Comparison of ENCODE assay signal across 10 mouse cellular contexts in the genomic region with DNA sequence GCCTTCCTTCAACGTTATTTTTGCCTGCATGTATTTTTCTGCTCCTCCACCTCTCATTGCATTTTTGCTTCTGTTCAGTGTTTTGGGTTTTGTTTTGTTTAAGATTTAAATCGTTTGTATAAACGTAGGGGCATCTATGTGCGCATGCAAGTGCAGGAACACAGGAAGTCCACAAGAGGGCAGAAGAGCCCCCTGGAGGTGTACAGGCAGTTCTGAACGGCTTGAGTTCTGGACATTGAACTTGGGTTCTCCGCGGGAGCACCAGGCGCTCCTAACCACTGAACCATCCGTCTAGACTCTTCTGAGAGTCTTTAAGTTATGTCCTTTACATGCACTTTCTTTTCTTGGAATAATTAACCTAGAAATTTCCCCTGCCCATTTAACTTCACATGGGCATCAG. TPM values are rescaled to one million over a fixed set of nuclear protein-coding genes. Genes with fewer than 3 reads are reported as not detected.
DNase-seq lines count a peak whose midpoint lies in the region; ATAC-seq and TF ChIP-seq lines count a peak whose summit lies in the region.
"Had no signal": no experiment of that assay in that cellular context is flagged by ENCODE, and none has a peak within 500 bp of the region (broad histone marks: within the 10 kb centered on the region; RNA-seq: fewer than 3 reads in every experiment).

No protein-coding gene starts in this region.

- no peaks in the 10 kb centered on the region for H3K27me3 ChIP-seq in hindbrain, embryonic 14.5 days (ENCODE audit: control insufficient read depth, insufficient read depth, low read length)
- no peaks in the 10 kb centered on the region for H3K27me3 ChIP-seq in hindbrain, embryonic 16.5 days (replicated peaks; ENCODE audit: control insufficient read depth, insufficient read depth, low read length)
- no peaks in the 10 kb centered on the region for H3K27me3 ChIP-seq in heart, postnatal 0 days (ENCODE audit: control insufficient read depth, insufficient read depth, low read length)
- H3K27me3 ChIP-seq in liver, embryonic 14.5 days (ENCODE audit: control insufficient read depth, insufficient read depth, low read length), result no peaks in the 10 kb centered on the region
- H3K27me3 ChIP-seq in midbrain, embryonic 11.5 days (ENCODE audit: control insufficient read depth, insufficient read depth, low read length), result no peaks in the 10 kb centered on the region
- H3K27me3 ChIP-seq: embryonic facial prominence, embryonic 12.5 days; stomach, embryonic 15.5 days had no signal

- no peaks in the 10 kb centered on the region for H3K36me3 ChIP-seq in hindbrain, embryonic 14.5 days (replicated peaks; ENCODE audit: control insufficient read depth, insufficient read depth)
- H3K36me3 ChIP-seq in hindbrain, embryonic 16.5 days (ENCODE audit: control insufficient read depth, insufficient read depth, low read length), result no peaks in the 10 kb centered on the region
- H3K36me3 ChIP-seq in ES-E14 (ENCODE audit: control insufficient read depth, insufficient read depth, low read length, poor library complexity, severe bottlenecking), result no peaks in the 10 kb centered on the region
- no peaks in the 10 kb centered on the region for H3K36me3 ChIP-seq in heart, postnatal 0 days (replicated peaks; ENCODE audit: control insufficient read depth, insufficient read depth, low read length)
- H3K36me3 ChIP-seq in liver, embryonic 14.5 days (replicated peaks; ENCODE audit: control insufficient read depth, insufficient read depth, low read depth), result no peaks in the 10 kb centered on the region
- no peaks in the 10 kb centered on the region for H3K36me3 ChIP-seq in midbrain, embryonic 11.5 days (ENCODE audit: control insufficient read depth, insufficient read depth, low read length)
- H3K36me3 ChIP-seq: embryonic facial prominence, embryonic 12.5 days; stomach, embryonic 15.5 days had no signal

- 58% methylated on average over 9 of the region's 9 CpGs for WGBS in hindbrain, embryonic 14.5 days
- 59% methylated on average over 9 of the region's 9 CpGs for WGBS in hindbrain, embryonic 16.5 days
- 38% methylated on average over 9 of the region's 9 CpGs for WGBS in heart, postnatal 0 days
- 35% methylated on average over 9 of the region's 9 CpGs for WGBS in liver, embryonic 14.5 days (ENCODE audit: insufficient replicate concordance)
- WGBS in midbrain, embryonic 11.5 days, result 64% methylated on average over 9 of the region's 9 CpGs

- no peak for ATAC-seq in hindbrain, embryonic 14.5 days (ENCODE audit: low FRiP score)
- ATAC-seq in hindbrain, embryonic 16.5 days, result no peak
- ATAC-seq in heart, postnatal 0 days (ENCODE audit: insufficient read depth, low read depth), result no peak
- no peak for ATAC-seq in liver, embryonic 14.5 days (ENCODE audit: insufficient read depth)
- ATAC-seq in midbrain, embryonic 11.5 days (ENCODE audit: low FRiP score), result no peak

- peak; percentile 74 for TF ChIP-seq CTCF in heart, postnatal 0 days (IDR thresholded peaks at IDR 0.05; ENCODE audit: low read depth)
- peak; percentile 87 for TF ChIP-seq CTCF in liver, embryonic 14.5 days (IDR thresholded peaks at IDR 0.05; ENCODE audit: low read depth)

- in situ Hi-C loops in ES-E14 (cut with MboI; ENCODE audit: low sequenced_read_pairs in 2 of 2, unreplicated experiment in 2 of 2), result loop anchor here in 1 of 2 experiments (25.0 kb wide), 1 partner anchor 253 kb away; the partner anchor contains the start of gene Slc6a9

- no peak for TF ChIP-seq EP300 in heart, postnatal 0 days (IDR thresholded peaks at IDR 0.05; ENCODE audit: low read depth)
- no peak for TF ChIP-seq EP300 in liver, embryonic 14.5 days (IDR thresholded peaks at IDR 0.05; ENCODE audit: low read depth)

- no peaks in the 10 kb centered on the region for H3K9me3 ChIP-seq in hindbrain, embryonic 14.5 days (ENCODE audit: control insufficient read depth, low read length)
- no peaks in the 10 kb centered on the region for H3K9me3 ChIP-seq in hindbrain, embryonic 16.5 days (ENCODE audit: control insufficient read depth, low read length)
- no peaks in the 10 kb centered on the region for H3K9me3 ChIP-seq in ES-E14 (ENCODE audit: control insufficient read depth, insufficient read depth, low read depth, low read length)
- no peaks in the 10 kb centered on the region; the same call in 1 of the 2 replicates for H3K9me3 ChIP-seq in heart, postnatal 0 days (replicated peaks; ENCODE audit: control insufficient read depth, low read length)
- H3K9me3 ChIP-seq in liver, embryonic 14.5 days (ENCODE audit: control insufficient read depth, low read length), result no peaks in the 10 kb centered on the region
- no peaks in the 10 kb centered on the region for H3K9me3 ChIP-seq in midbrain, embryonic 11.5 days (ENCODE audit: control insufficient read depth, low read length)
- H3K9me3 ChIP-seq: embryonic facial prominence, embryonic 12.5 days; stomach, embryonic 15.5 days had no signal

- H3K9ac ChIP-seq in hindbrain, embryonic 14.5 days, result no peak overlapping the region
- H3K9ac ChIP-seq in hindbrain, embryonic 16.5 days (ENCODE audit: low read depth, low read length), result no peak overlapping the region
- no peak overlapping the region for H3K9ac ChIP-seq in ES-E14 (ENCODE audit: insufficient read depth, low read depth, low read length, poor library complexity, severe bottlenecking)
- no peak overlapping the region for H3K9ac ChIP-seq in heart, postnatal 0 days (replicated peaks; ENCODE audit: low read depth, low read length)
- H3K9ac ChIP-seq in liver, embryonic 14.5 days (replicated peaks), result no peak overlapping the region
- no peak overlapping the region for H3K9ac ChIP-seq in midbrain, embryonic 11.5 days (ENCODE audit: low read length)
- H3K9ac ChIP-seq: embryonic facial prominence, embryonic 12.5 days; stomach, embryonic 15.5 days had no signal

- H3K4me1 ChIP-seq in hindbrain, embryonic 14.5 days (replicated peaks; ENCODE audit: control insufficient read depth, insufficient read depth, low read length), result no peaks in the 10 kb centered on the region
- no peaks in the 10 kb centered on the region for H3K4me1 ChIP-seq in hindbrain, embryonic 16.5 days (ENCODE audit: control insufficient read depth, insufficient read depth, low read depth, low read length)
- peaks cover 0 to 2% of the 10 kb centered on the region in 2 experiments; a peak in 1 of 4 replicates for H3K4me1 ChIP-seq in ES-E14 (ENCODE audit: control insufficient read depth in 2 of 2, insufficient read depth in 2 of 2, low read length in 2 of 2, poor library complexity in 1 of 2)
- no peaks in the 10 kb centered on the region for H3K4me1 ChIP-seq in heart, postnatal 0 days (ENCODE audit: control insufficient read depth, insufficient read depth)
- H3K4me1 ChIP-seq in liver, embryonic 14.5 days (replicated peaks; ENCODE audit: control insufficient read depth in 2 of 2, insufficient read depth in 2 of 2, low read length in 1 of 2), result peaks cover 0 to 4% of the 10 kb centered on the region in 2 experiments; a peak in 1 of 4 replicates
- no peaks in the 10 kb centered on the region for H3K4me1 ChIP-seq in midbrain, embryonic 11.5 days (ENCODE audit: control insufficient read depth, insufficient read depth, low read length)
- H3K4me1 ChIP-seq: embryonic facial prominence, embryonic 12.5 days; stomach, embryonic 15.5 days had no signal

- no peak overlapping the region for H3K4me2 ChIP-seq in hindbrain, embryonic 14.5 days (replicated peaks)
- no peak overlapping the region for H3K4me2 ChIP-seq in hindbrain, embryonic 16.5 days (ENCODE audit: low read length)
- no peak overlapping the region for H3K4me2 ChIP-seq in heart, postnatal 0 days (ENCODE audit: low read depth, low read length)
- H3K4me2 ChIP-seq in liver, embryonic 14.5 days (ENCODE audit: low read depth), result no peak overlapping the region
- no peak overlapping the region for H3K4me2 ChIP-seq in midbrain, embryonic 11.5 days
- H3K4me2 ChIP-seq: embryonic facial prominence, embryonic 12.5 days; stomach, embryonic 15.5 days had no signal

- no peak overlapping the region for H3K4me3 ChIP-seq in hindbrain, embryonic 14.5 days (replicated peaks; ENCODE audit: low read length)
- no peak overlapping the region for H3K4me3 ChIP-seq in hindbrain, embryonic 16.5 days (ENCODE audit: low read length)
- H3K4me3 ChIP-seq in ES-E14 (ENCODE audit: insufficient read depth in 1 of 2, low read depth in 1 of 2, low read length in 2 of 2, poor library complexity in 1 of 2, severe bottlenecking in 1 of 2), result no peak overlapping the region
- H3K4me3 ChIP-seq in heart, postnatal 0 days (ENCODE audit: low read depth, low read length), result no peak overlapping the region
- no peak overlapping the region for H3K4me3 ChIP-seq in liver, embryonic 14.5 days (ENCODE audit: insufficient read depth in 1 of 2, low read depth in 2 of 2, low read length in 2 of 2)
- H3K4me3 ChIP-seq in midbrain, embryonic 11.5 days (ENCODE audit: low read depth, low read length), result no peak overlapping the region
- H3K4me3 ChIP-seq: embryonic facial prominence, embryonic 12.5 days; stomach, embryonic 15.5 days had no signal

- no peak overlapping the region for H3K27ac ChIP-seq in hindbrain, embryonic 14.5 days
- no peak overlapping the region for H3K27ac ChIP-seq in hindbrain, embryonic 16.5 days (ENCODE audit: low read depth, low read length)
- no peak overlapping the region for H3K27ac ChIP-seq in ES-E14 (ENCODE audit: insufficient read depth, low read depth, low read length, poor library complexity, severe bottlenecking)
- H3K27ac ChIP-seq in heart, postnatal 0 days (ENCODE audit: low read depth), result no peak overlapping the region
- no peak overlapping the region for H3K27ac ChIP-seq in liver, embryonic 14.5 days
- H3K27ac ChIP-seq in midbrain, embryonic 11.5 days (ENCODE audit: low read depth, low read length), result no peak overlapping the region
- H3K27ac ChIP-seq: embryonic facial prominence, embryonic 12.5 days; stomach, embryonic 15.5 days had no signal

- peak; percentile 32 for DNase-seq in hindbrain, embryonic 14.5 days (ENCODE audit: low spot score)
- peak; percentile 47 for DNase-seq in ES-E14 (ENCODE audit: low read depth, low spot score)
- DNase-seq in brain, adult 2 months (ENCODE audit: low read depth, low spot score), result peak; percentile 78
- no peak for DNase-seq in heart, postnatal 0 days (ENCODE audit: low spot score)
- DNase-seq in liver, embryonic 14.5 days (ENCODE audit: low read depth in 3 of 3, low spot score in 3 of 3), result no peak
- DNase-seq in skeletal muscle tissue, adult 2 months (ENCODE audit: low read depth, low spot score), result peak; percentile 27
- DNase-seq in midbrain, embryonic 11.5 days (ENCODE audit: low spot score, missing footprints), result no peak

RNA-seq across cellular contexts. Expression of gene St3gal3, which starts 44.8 kb away (rescaled TPM):
- 10.8 and 11.5 TPM in 2 replicates for polyA plus RNA-seq in hindbrain, embryonic 14.5 days (2014; fragmentation: Nextera tagmentation; extraction: Ambion mirVana)
- polyA plus RNA-seq in hindbrain, embryonic 16.5 days (2015; fragmentation: Nextera tagmentation; extraction: Ambion mirVana), result 13.1 and 13.6 TPM in 2 replicates
- total RNA-seq in ES-E14 (2012; rRNA removed), result 10.9 and 17.1 TPM in 2 replicates
- total RNA-seq in heart, postnatal 0 days (2014; rRNA removed; ENCODE audit: low replicate concordance), result 37.0 and 44.5 TPM in 2 replicates
- 6.7 and 8.2 TPM in 2 replicates for polyA plus RNA-seq in heart, postnatal 0 days (2015; fragmentation: Nextera tagmentation; extraction: Ambion mirVana)
- polyA plus RNA-seq in liver, embryonic 14.5 days (2012; rRNA removed), result 3.2 TPM in 2 replicates
- polyA plus RNA-seq in liver, embryonic 14.5 days (2014; fragmentation: Nextera tagmentation; extraction: Ambion mirVana), result 0.85 and 1.0 TPM in 2 replicates
- polyA plus RNA-seq in midbrain, embryonic 11.5 days (2014; fragmentation: Nextera tagmentation; extraction: Ambion mirVana), result 3.6 and 5.7 TPM in 2 replicates

Comparison
In these comparisons a context has a peak if more than half of its experiments do, and no peak if none do; other contexts are left out.
1. DNase-seq: peak in hindbrain, embryonic 14.5 days (single experiment), ES-E14 (single experiment), brain, adult 2 months (single experiment) and skeletal muscle tissue, adult 2 months (single experiment); none in heart, postnatal 0 days (single experiment), liver, embryonic 14.5 days (0 of 3) and midbrain, embryonic 11.5 days (single experiment).